Mouse (Mus musculus) brain, embryonic 14.5 days (tissue): ENCODE measurements at regions not wholly inside any gene's neighbourhood (a gene's known extent, or its start where the extent isn't known, plus 50 kb on each side); places are given as distances from the start of the nearest gene placed in this dataset.

Experiments used
- CTCF ChIP-seq: fragments of 200-500 bp; IDR thresholded peaks from 2 replicates; pipeline ENCODE4 v1.5.1; 2012; ENCODE audit warnings: inconsistent platforms, mild to moderate bottlenecking, moderate library complexity, borderline replicate concordance; ENCODE audit not compliant: insufficient read depth, insufficient read length; ENCODE audit errors: extremely low read depth
- POLR2A ChIP-seq: fragments of 200-500 bp; IDR thresholded peaks from 2 replicates; pipeline ENCODE4 v1.6.1; 2012; ENCODE audit warnings: mild to moderate bottlenecking, inconsistent platforms, borderline replicate concordance; ENCODE audit not compliant: poor library complexity, insufficient read depth, insufficient read length, severe bottlenecking; ENCODE audit errors: extremely low read depth

DNA sequence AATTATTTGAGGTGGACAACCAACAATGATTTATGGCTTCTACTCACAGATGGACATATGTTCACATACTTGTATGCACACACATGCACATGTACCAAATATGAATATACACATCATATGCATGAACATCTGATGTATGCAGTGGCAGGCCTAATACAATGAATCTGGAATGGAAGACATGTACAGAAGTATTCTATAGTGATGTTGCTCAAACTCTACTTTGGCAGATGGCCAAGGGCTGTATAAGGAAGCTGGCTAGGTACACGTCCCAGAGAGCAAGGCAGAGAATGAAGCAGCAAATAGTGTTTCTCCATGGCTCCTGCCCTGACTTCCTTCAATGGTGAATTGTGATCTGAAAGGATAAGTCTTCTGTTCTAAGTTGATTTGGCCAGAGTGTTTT is 108.5 kb upstream of the Slc25a13 start:
- TF ChIP-seq CTCF (no peak), POLR2A (no peak)
